Mouse (Mus musculus) neural tube, embryonic 11.5 days (tissue): Measurements from ENCODE around the gene Ccdc82. TPM values are rescaled to one million over a fixed set of nuclear protein-coding genes. Genes with fewer than 3 reads are reported as not detected.

Source experiments
- ATAC-seq: fragments of 200-750 bp; cut with Nextera tagmentation; 2 replicates; pipeline ENCODE4 v1.8.0; 2017; ENCODE audit warnings: moderate number of reproducible peaks, mild to moderate bottlenecking, moderate TSS enrichment, moderate library complexity; ENCODE audit not compliant: insufficient read depth, low FRiP score, low TSS enrichment
- DNase-seq: peaks from one replicate; pipeline ENCODE4 v3.0.0-alpha.2; 2015; ENCODE audit warnings: low spot score
- H3K27ac ChIP-seq: fragments of 300-500 bp; sonication (generic); 2 replicates; pipeline ENCODE4 v1.5.1; 2014; ENCODE audit warnings: low read depth, mild to moderate bottlenecking, low read length
- H3K27me3 ChIP-seq: fragments of 300-500 bp; sonication (generic); 2 replicates; pipeline ENCODE4 v1.6.1; 2014; ENCODE audit warnings: mild to moderate bottlenecking, low read length, mixed read lengths; ENCODE audit not compliant: control insufficient read depth, insufficient read depth
- H3K36me3 ChIP-seq: fragments of 300-500 bp; sonication (generic); 2 replicates; pipeline ENCODE4 v1.6.1; 2014; ENCODE audit warnings: mild to moderate bottlenecking, low read length, moderate library complexity, mixed read lengths; ENCODE audit not compliant: control insufficient read depth, insufficient read depth
- H3K4me1 ChIP-seq: fragments of 300-500 bp; sonication (generic); 2 replicates; pipeline ENCODE4 v1.6.1; 2014; ENCODE audit warnings: low read length, mixed read lengths; ENCODE audit not compliant: control insufficient read depth, insufficient read depth
- H3K4me2 ChIP-seq: fragments of 300-500 bp; sonication (generic); 2 replicates; pipeline ENCODE4 v1.6.1; 2014; ENCODE audit warnings: low read depth, mild to moderate bottlenecking, moderate library complexity
- H3K4me3 ChIP-seq: fragments of 300-500 bp; sonication (generic); 2 replicates; pipeline ENCODE4 v1.5.1; 2014; ENCODE audit warnings: low read depth, low read length
- H3K9ac ChIP-seq: fragments of 300-500 bp; sonication (generic); 2 replicates; pipeline ENCODE4 v1.6.1; 2014; ENCODE audit warnings: mild to moderate bottlenecking, low read length
- H3K9me3 ChIP-seq: fragments of 300-500 bp; sonication (generic); 2 replicates; pipeline ENCODE4 v1.6.1; 2016; ENCODE audit warnings: low read length; ENCODE audit not compliant: control insufficient read depth
- WGBS: fragments of 180-500 bp; shearing (Covaris S2); extraction: QIAGEN DNeasy Blood & Tissue Kit; methylation state at CpG from one replicate; pipeline ENCODE4 v1.1.7; 2014; 5-methylcytosine and 5-hydroxymethylcytosine counted together
- polyA plus RNA-seq: library from polyadenylated mRNA; unstranded; fragments of >200 nt; fragmentation: Nextera tagmentation; extraction: Ambion mirVana; gene quantifications from 2 replicates; pipeline ENCODE4 v1.2.1, GENCODE M21; 2014

Gene Ccdc82
- polyA plus RNA-seq = 12.9 and 13.4 TPM in 2 replicates

GRCm38 (mm10) chr9:13246815-13247638 lies at the start of gene Ccdc82:
TSS of gene Ccdc82 (plus strand) at chr9:13246955.
- Histone ChIP-seq H3K27me3 (no peaks in the 10 kb centered on the region), H3K36me3 (no peaks in the 10 kb centered on the region), H3K9ac (peak within 1 kb of the TSS; percentile 76), H3K4me2 (peak within 1 kb of the TSS; percentile 88), H3K27ac (peak within 1 kb of the TSS; percentile 49; the same call in 1 of the 2 replicates), H3K9me3 (no peaks in the 10 kb centered on the region), H3K4me3 (peak within 1 kb of the TSS; percentile 59), H3K4me1 (peaks cover 14% of the 10 kb centered on the region)
- peak; percentile 98 for ATAC-seq
- peak; percentile 90 for DNase-seq
- 3% methylated on average over 31 of the region's 39 CpGs for WGBS

GRCm38 (mm10) chr9:13200079-13200478 lies 46.7 kb upstream of the Ccdc82 start:
- Histone ChIP-seq H3K36me3 (no peaks in the 10 kb centered on the region), H3K9me3 (no peaks in the 10 kb centered on the region), H3K4me1 (no peaks in the 10 kb centered on the region), H3K4me2 (no peak overlapping the region), H3K27ac (no peak overlapping the region), H3K4me3 (no peak overlapping the region), H3K9ac (no peak overlapping the region), H3K27me3 (no peaks in the 10 kb centered on the region)
- DNase-seq = no peak
- WGBS = 87% methylated on average over 3 of the region's 3 CpGs
- no peak for ATAC-seq

- no peak overlapping the region for H3K9ac ChIP-seq
- no peaks in the 10 kb centered on the region for H3K36me3 ChIP-seq
- H3K27me3 ChIP-seq = no peaks in the 10 kb centered on the region
- DNase-seq (no peak), ATAC-seq (no peak)
- no peaks in the 10 kb centered on the region for H3K4me1 ChIP-seq
- no peak overlapping the region for H3K27ac ChIP-seq
- no peak overlapping the region for H3K4me3 ChIP-seq
- no peak overlapping the region for H3K4me2 ChIP-seq
- WGBS = 90% methylated on average over 1 of the region's 1 CpGs
- no peaks in the 10 kb centered on the region for H3K9me3 ChIP-seq
Observed at GRCm38 (mm10) chr9:13203109-13203508, 43.6 kb upstream of the Ccdc82 start.

GRCm38 (mm10) chr9:13203681-13204080 lies 43.1 kb upstream of the Ccdc82 start:
- Histone ChIP-seq H3K36me3 (no peaks in the 10 kb centered on the region), H3K9ac (no peak overlapping the region), H3K9me3 (no peaks in the 10 kb centered on the region), H3K4me2 (no peak overlapping the region), H3K4me1 (no peaks in the 10 kb centered on the region), H3K27ac (no peak overlapping the region), H3K27me3 (no peaks in the 10 kb centered on the region), H3K4me3 (no peak overlapping the region)
- 90% methylated on average over 5 of the region's 5 CpGs for WGBS
- DNase-seq (no peak), ATAC-seq (no peak)

GRCm38 (mm10) chr9:13206369-13206768 lies 40.4 kb upstream of the Ccdc82 start:
- Histone ChIP-seq H3K27ac (no peak overlapping the region), H3K4me3 (no peak overlapping the region), H3K4me1 (no peaks in the 10 kb centered on the region), H3K36me3 (no peaks in the 10 kb centered on the region), H3K27me3 (no peaks in the 10 kb centered on the region), H3K9ac (no peak overlapping the region), H3K9me3 (no peaks in the 10 kb centered on the region), H3K4me2 (no peak overlapping the region)
- 72% methylated on average over 2 of the region's 2 CpGs for WGBS
- no peak for ATAC-seq
- no peak for DNase-seq

GRCm38 (mm10) chr9:13225872-13226271 lies 20.9 kb upstream of the Ccdc82 start:
- H3K9ac ChIP-seq = no peak overlapping the region
- H3K4me3 ChIP-seq = no peak overlapping the region
- H3K27ac ChIP-seq = no peak overlapping the region
- H3K27me3 ChIP-seq = no peaks in the 10 kb centered on the region
- ATAC-seq = no peak
- no peak overlapping the region for H3K4me2 ChIP-seq
- no peaks in the 10 kb centered on the region for H3K36me3 ChIP-seq
- no peaks in the 10 kb centered on the region for H3K4me1 ChIP-seq
- WGBS = 83% methylated on average over 1 of the region's 1 CpGs
- no peak for DNase-seq
- H3K9me3 ChIP-seq = no peaks in the 10 kb centered on the region

GRCm38 (mm10) chr9:13230553-13230952 lies 16.2 kb upstream of the Ccdc82 start:
- Histone ChIP-seq H3K27me3 (no peaks in the 10 kb centered on the region), H3K9me3 (no peaks in the 10 kb centered on the region), H3K4me3 (no peak overlapping the region), H3K27ac (no peak overlapping the region), H3K36me3 (no peaks in the 10 kb centered on the region), H3K4me1 (no peaks in the 10 kb centered on the region), H3K4me2 (no peak overlapping the region), H3K9ac (no peak overlapping the region)
- ATAC-seq (no peak), DNase-seq (no peak)
- 7% methylated on average over 4 of the region's 4 CpGs for WGBS

GRCm38 (mm10) chr9:13231545-13232216 lies 15.1 kb upstream of the Ccdc82 start:
- Histone ChIP-seq H3K4me3 (no peak overlapping the region), H3K9ac (no peak overlapping the region), H3K4me2 (no peak overlapping the region), H3K27me3 (no peaks in the 10 kb centered on the region), H3K27ac (no peak overlapping the region), H3K36me3 (no peaks in the 10 kb centered on the region), H3K9me3 (no peaks in the 10 kb centered on the region), H3K4me1 (no peaks in the 10 kb centered on the region)
- DNase-seq (peak; percentile 25), ATAC-seq (no peak)
- 23% methylated on average over 5 of the region's 5 CpGs for WGBS

GRCm38 (mm10) chr9:13242321-13242720 lies 4.4 kb upstream of the Ccdc82 start:
- Histone ChIP-seq H3K9me3 (no peaks in the 10 kb centered on the region), H3K4me3 (no peak overlapping the region), H3K27me3 (no peaks in the 10 kb centered on the region), H3K9ac (no peak overlapping the region), H3K4me2 (no peak overlapping the region), H3K27ac (no peak overlapping the region), H3K4me1 (peaks cover 11% of the 10 kb centered on the region), H3K36me3 (no peaks in the 10 kb centered on the region)
- ATAC-seq = no peak
- no peak for DNase-seq
